Mouse (Mus musculus) intestine, postnatal 0 days (tissue): ENCODE results near the gene Muc3. TPM values are rescaled to one million over a fixed set of nuclear protein-coding genes. Genes with fewer than 3 reads are reported as not detected.

Experiments used
- ATAC-seq: fragments of 200-750 bp; cut with Nextera tagmentation; 2 replicates; pipeline ENCODE4 v1.8.0; 2017; ENCODE audit warnings: mild to moderate bottlenecking, moderate TSS enrichment, moderate library complexity
- H3K27ac ChIP-seq: fragments of 300-500 bp; sonication (generic); 2 replicates; pipeline ENCODE4 v1.5.1; 2014; ENCODE audit warnings: mild to moderate bottlenecking, low read depth, low read length, moderate library complexity
- H3K27me3 ChIP-seq: fragments of 300-500 bp; sonication (generic); replicated peaks from 2 replicates; pipeline ENCODE4 v1.6.1; 2014; ENCODE audit warnings: low read length, mixed read lengths; ENCODE audit not compliant: control insufficient read depth, insufficient read depth
- H3K36me3 ChIP-seq: fragments of 300-500 bp; sonication (generic); 2 replicates; pipeline ENCODE4 v1.6.1; 2014; ENCODE audit warnings: mild to moderate bottlenecking, moderate library complexity; ENCODE audit not compliant: control insufficient read depth, insufficient read depth
- H3K4me1 ChIP-seq: fragments of 300-500 bp; sonication (generic); replicated peaks from 2 replicates; pipeline ENCODE4 v1.6.1; 2014; ENCODE audit warnings: antibody characterized with exemption, low read length, mixed read lengths; ENCODE audit not compliant: control insufficient read depth, insufficient read depth
- H3K4me2 ChIP-seq: fragments of 300-500 bp; sonication (generic); replicated peaks from 2 replicates; pipeline ENCODE4 v1.6.1; 2014; ENCODE audit warnings: low read depth, mild to moderate bottlenecking, moderate library complexity
- H3K4me3 ChIP-seq: fragments of 300-500 bp; sonication (generic); 2 replicates; pipeline ENCODE4 v1.5.1; 2014; ENCODE audit warnings: low read depth, low read length
- H3K9ac ChIP-seq: fragments of 300-500 bp; sonication (generic); 2 replicates; pipeline ENCODE4 v1.6.1; 2014; ENCODE audit warnings: mild to moderate bottlenecking, low read depth, low read length
- H3K9me3 ChIP-seq: fragments of 300-500 bp; sonication (generic); 2 replicates; pipeline ENCODE4 v1.6.1; 2016; ENCODE audit warnings: mixed run types; ENCODE audit not compliant: control insufficient read depth
- CTCF ChIP-seq: sonication (generic); IDR thresholded peaks from 2 replicates; pipeline ENCODE4 v1.5.1; 2016; ENCODE audit warnings: low read depth, mild to moderate bottlenecking, control low read depth, antibody characterized with exemption, moderate library complexity
- WGBS: fragments of 180-500 bp; shearing (Covaris S2); extraction: QIAGEN DNeasy Blood & Tissue Kit; methylation state at CpG from one replicate; pipeline ENCODE4 v1.1.7; 2014; 5-methylcytosine and 5-hydroxymethylcytosine counted together
- polyA plus RNA-seq: library from polyadenylated mRNA; unstranded; fragments of >200 nt; fragmentation: Nextera tagmentation; extraction: Ambion mirVana; gene quantifications from 2 replicates; pipeline ENCODE4 v1.2.1, GENCODE M21; 2015

Gene Muc3
- polyA plus RNA-seq, 1 experiment from 2014 or later = 42.9 TPM

DNA sequence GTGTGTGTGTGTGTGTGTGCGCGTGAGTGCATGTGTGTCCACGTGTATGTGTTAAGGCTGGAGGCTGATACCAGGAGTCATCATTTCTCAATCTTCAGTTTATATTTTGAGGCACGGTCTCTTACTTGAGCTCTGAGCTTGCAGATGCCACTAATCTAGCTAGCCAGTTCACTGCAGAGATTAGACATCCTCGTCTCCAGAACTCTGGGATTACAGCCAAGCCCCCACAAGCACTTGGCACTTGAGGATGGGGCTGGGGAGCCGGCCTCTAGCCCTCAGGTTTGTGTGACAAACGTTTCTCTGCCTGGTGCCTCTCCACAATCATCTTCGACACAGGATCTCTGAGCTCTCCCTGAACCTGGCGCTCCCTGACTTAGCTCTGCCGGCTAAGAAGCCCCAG, 58.3 kb downstream of the Muc3 start:
- H3K4me1 ChIP-seq = no peaks in the 10 kb centered on the region

DNA sequence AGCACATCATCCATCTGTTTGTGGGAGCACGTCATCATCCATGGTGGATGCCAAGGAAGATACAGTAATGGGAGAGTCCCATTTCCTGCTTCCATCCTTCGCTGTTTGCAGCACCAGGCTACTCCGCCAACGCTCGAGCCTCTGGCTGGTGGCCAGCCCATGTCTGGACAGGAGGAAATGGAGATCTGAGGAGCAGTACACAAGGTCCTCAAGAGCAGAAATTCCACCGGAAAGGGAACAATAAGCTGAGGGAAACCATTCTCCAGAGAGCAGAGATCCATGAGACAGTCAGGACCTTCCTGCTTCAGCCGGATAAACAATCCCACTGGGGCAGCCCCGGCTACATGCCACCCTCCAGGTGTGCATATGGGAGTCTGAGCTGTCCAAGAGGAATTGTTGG, 61.7 kb downstream of the Muc3 start:
- 75% methylated on average over 8 of the region's 8 CpGs for WGBS
- no peak overlapping the region for H3K9ac ChIP-seq
- no peaks in the 10 kb centered on the region for H3K36me3 ChIP-seq
- no peaks in the 10 kb centered on the region for H3K4me1 ChIP-seq
- H3K27me3 ChIP-seq = no peaks in the 10 kb centered on the region
- no peak for ATAC-seq
- H3K9me3 ChIP-seq = no peaks in the 10 kb centered on the region
- no peak overlapping the region for H3K4me2 ChIP-seq
- no peak overlapping the region for H3K4me3 ChIP-seq
- no peak overlapping the region for H3K27ac ChIP-seq
- no peak for TF ChIP-seq CTCF

More for the DNA sequence above, 58.3 kb downstream of the Muc3 start:
- Histone ChIP-seq H3K27ac (no peak overlapping the region), H3K27me3 (no peaks in the 10 kb centered on the region), H3K9me3 (no peaks in the 10 kb centered on the region), H3K9ac (no peak overlapping the region), H3K36me3 (no peaks in the 10 kb centered on the region), H3K4me2 (no peak overlapping the region), H3K4me3 (no peak overlapping the region)
- TF ChIP-seq CTCF = no peak
- 66% methylated on average over 10 of the region's 10 CpGs for WGBS
- ATAC-seq = no peak

DNA sequence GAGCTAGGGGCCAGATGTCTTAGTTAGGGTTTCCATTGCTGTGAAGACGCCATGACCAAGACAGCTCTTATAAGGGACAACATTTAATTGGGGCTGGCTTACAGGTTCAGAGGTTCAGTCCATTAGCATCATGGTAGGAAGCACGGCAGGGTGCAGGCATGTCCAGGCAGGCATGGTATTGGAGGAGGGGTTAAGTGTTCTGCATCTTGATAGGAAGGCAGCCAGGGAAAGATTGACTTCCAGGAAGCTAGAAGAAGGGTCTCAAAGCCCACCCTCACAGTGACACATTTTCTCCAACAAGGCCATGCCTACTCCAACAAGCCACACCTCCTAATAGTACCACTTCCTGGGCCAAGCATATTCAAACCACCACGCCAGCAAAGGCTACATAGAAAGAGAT, 63.4 kb downstream of the Muc3 start:
- H3K27ac ChIP-seq = no peak overlapping the region
- no peak for TF ChIP-seq CTCF
- no peaks in the 10 kb centered on the region for H3K27me3 ChIP-seq
- no peak for ATAC-seq
- WGBS = 80% methylated on average over 3 of the region's 3 CpGs
- no peak overlapping the region for H3K4me3 ChIP-seq
- no peaks in the 10 kb centered on the region for H3K36me3 ChIP-seq
- H3K9me3 ChIP-seq = no peaks in the 10 kb centered on the region
- no peaks in the 10 kb centered on the region for H3K4me1 ChIP-seq
- no peak overlapping the region for H3K9ac ChIP-seq
- H3K4me2 ChIP-seq = no peak overlapping the region

DNA sequence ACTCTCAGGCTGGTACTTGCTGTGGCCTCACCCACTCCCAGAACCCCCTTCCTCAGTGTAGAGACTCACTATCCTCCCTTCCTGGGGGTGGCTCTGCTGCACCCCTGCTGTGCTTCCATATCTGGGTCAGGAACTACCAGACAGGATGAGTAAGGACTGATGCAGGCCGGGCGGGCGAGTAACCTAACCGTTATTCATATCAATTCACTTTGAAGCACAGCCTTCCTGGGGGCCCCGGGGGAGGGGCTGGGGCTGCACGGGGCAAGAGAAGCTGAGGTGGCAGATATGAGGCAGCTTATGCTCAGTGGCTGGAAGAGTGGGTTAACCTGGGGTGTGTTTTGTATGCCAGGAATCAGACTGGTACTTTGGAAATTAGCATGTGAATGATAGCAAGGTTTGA, 64.1 kb downstream of the Muc3 start:
- H3K27me3 ChIP-seq = no peaks in the 10 kb centered on the region
- no peaks in the 10 kb centered on the region for H3K9me3 ChIP-seq
- no peak overlapping the region for H3K4me3 ChIP-seq
- H3K4me2 ChIP-seq = no peak overlapping the region
- no peak for ATAC-seq
- H3K36me3 ChIP-seq = no peaks in the 10 kb centered on the region
- no peak overlapping the region for H3K9ac ChIP-seq
- 73% methylated on average over 6 of the region's 6 CpGs for WGBS
- no peak for TF ChIP-seq CTCF
- no peaks in the 10 kb centered on the region for H3K4me1 ChIP-seq
- no peak overlapping the region for H3K27ac ChIP-seq

Other genes starting within 250 kb of the Muc3 start
- 24.7 and 25.2 TPM in 2 replicates for gene Ift22, start 241.2 kb downstream of the Muc3 start, polyA plus RNA-seq
- gene Fis1, start 196.0 kb downstream of the Muc3 start, polyA plus RNA-seq = 318 and 324 TPM in 2 replicates
- gene Cldn15, start 182.7 kb downstream of the Muc3 start, polyA plus RNA-seq = 29.5 and 31.2 TPM in 2 replicates
- 11.1 and 11.8 TPM in 2 replicates for gene Plod3, start 162.3 kb downstream of the Muc3 start, polyA plus RNA-seq
- 84.6 and 91.1 TPM in 2 replicates for gene Znhit1, start 161.3 kb downstream of the Muc3 start, polyA plus RNA-seq
- 1.3 and 1.6 TPM in 2 replicates for gene Vgf, start 122.9 kb downstream of the Muc3 start, polyA plus RNA-seq
- gene Ap1s1, start 103.2 kb downstream of the Muc3 start, polyA plus RNA-seq = 229 and 232 TPM in 2 replicates
- gene Serpine1, start 77.1 kb downstream of the Muc3 start, polyA plus RNA-seq = 0.20 and 0.22 TPM in 2 replicates
- 7.3 and 7.7 TPM in 2 replicates for gene Trim56, start 33.1 kb downstream of the Muc3 start, polyA plus RNA-seq
- 17.1 and 18.0 TPM in 2 replicates for gene Muc3a, start 63.1 kb upstream of the Muc3 start, polyA plus RNA-seq
- gene Ache, start 138.2 kb upstream of the Muc3 start, polyA plus RNA-seq = 8.9 and 9.6 TPM in 2 replicates
- 10.4 and 11.0 TPM in 2 replicates for gene Ufsp1, start 145.3 kb upstream of the Muc3 start, polyA plus RNA-seq
- gene Srrt, start 158.4 kb upstream of the Muc3 start, polyA plus RNA-seq = 31.3 and 32.2 TPM in 2 replicates
- gene Trip6, start 165.1 kb upstream of the Muc3 start, polyA plus RNA-seq = 23.8 and 24.8 TPM in 2 replicates
- 11.8 and 13.4 TPM in 2 replicates for gene Slc12a9, start 184.3 kb upstream of the Muc3 start, polyA plus RNA-seq
- gene Ephb4, start 200.8 kb upstream of the Muc3 start, polyA plus RNA-seq = 12.6 and 12.9 TPM in 2 replicates